Mouse (Mus musculus) megakaryocyte, embryonic 14.5 days (primary cell): Measurements from ENCODE around the gene Ctcfl.

Experiments used
- FLI1 ChIP-seq: IDR thresholded peaks from 2 replicates; pipeline ENCODE4 v1.6.1; 2012; ENCODE audit warnings: low read length, inconsistent platforms, mixed read lengths
- GATA1 ChIP-seq: IDR thresholded peaks from 3 replicates; pipeline ENCODE4 v1.6.1; 2012; ENCODE audit warnings: mixed read lengths, low read length, inconsistent platforms, borderline replicate concordance

DNA sequence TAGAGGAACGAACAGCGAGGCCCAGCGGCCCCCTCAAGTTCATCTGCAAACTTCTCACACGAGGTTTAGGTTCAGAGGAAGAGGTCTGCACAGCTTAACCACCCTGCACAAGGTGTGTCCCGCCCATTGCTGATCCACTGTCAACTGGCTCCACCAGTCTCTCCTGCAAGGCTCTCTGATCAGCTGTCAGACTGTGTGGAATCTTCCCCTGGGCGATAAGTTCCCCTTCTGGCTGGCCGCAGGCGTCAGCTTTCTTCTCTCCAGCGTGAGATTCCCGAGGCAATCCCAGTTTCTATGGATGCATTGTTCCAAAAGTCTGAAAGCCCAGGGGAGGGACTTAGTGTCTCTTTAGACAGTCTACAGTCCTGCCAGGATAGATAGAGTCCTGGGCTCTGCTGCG is 61.1 kb downstream of the Ctcfl start:
- TF ChIP-seq FLI1 (no peak), GATA1 (no peak)
